Mouse (Mus musculus) liver, postnatal 0 days (tissue): ENCODE measurements around the gene Hus1.

Experiments
- CTCF ChIP-seq: sonication (generic); IDR thresholded peaks from 2 replicates; pipeline ENCODE4 v1.5.1; 2016; ENCODE audit warnings: antibody characterized with exemption, low read depth
- EP300 ChIP-seq: IDR thresholded peaks from 2 replicates; pipeline ENCODE4 v1.6.1; 2016; ENCODE audit warnings: antibody characterized with exemption, low read depth, mild to moderate bottlenecking

- TF ChIP-seq CTCF (no peak), EP300 (no peak)
Observed at GRCm38 (mm10) chr11:8948871-8949270, 62.1 kb downstream of the Hus1 start.
